Mouse (Mus musculus): ENCODE results near the gene 2410004B18Rik. TPM values are rescaled to one million over a fixed set of nuclear protein-coding genes. Genes with fewer than 3 reads are reported as not detected.

The 2410004B18Rik gene
- polyA plus RNA-seq, 1 experiment from 2014 or later, result 53.1 TPM

- Histone ChIP-seq H3K36me3 (replicated peaks) (no peaks in the 10 kb centered on the region), H3K27ac (replicated peaks) (no peak overlapping the region), H3K4me1 (no peaks in the 10 kb centered on the region), H3K9me3 (no peaks in the 10 kb centered on the region), H3K4me3 (no peak overlapping the region), H3K27me3 (replicated peaks; ENCODE audit: low read depth, poor library complexity, severe bottlenecking) (no peaks in the 10 kb centered on the region)
- no peak for DNase-seq (ENCODE audit: low spot score)
- 90% methylated on average over 5 of the region's 5 CpGs for WGBS
Measured at GRCm38 (mm10) chr3:145916374-145916773, 21.4 kb upstream of the 2410004B18Rik start.

- Histone ChIP-seq H3K4me3 (no peak overlapping the region), H3K27me3 (replicated peaks; ENCODE audit: low read depth, poor library complexity, severe bottlenecking) (no peaks in the 10 kb centered on the region), H3K36me3 (replicated peaks) (no peaks in the 10 kb centered on the region), H3K27ac (replicated peaks) (no peak overlapping the region), H3K4me1 (no peaks in the 10 kb centered on the region), H3K9me3 (no peaks in the 10 kb centered on the region)
- DNase-seq (ENCODE audit: low spot score), result no peak
- WGBS, result 89% methylated on average over 4 of the region's 4 CpGs
Measured at GRCm38 (mm10) chr3:145916826-145917225, 21.0 kb upstream of the 2410004B18Rik start.

GRCm38 (mm10) chr3:145922019-145922854 lies 15.6 kb upstream of the 2410004B18Rik start, which contains the start of gene Bcl10:
Bcl10 (plus strand) TSS chr3:145922804.
- H3K36me3 ChIP-seq (replicated peaks), result 0 out of 2 replicates have a peak, but pooled peaks cover under 1% of the 10 kb centered on the region
- H3K27ac ChIP-seq (replicated peaks), result peak within 1 kb of the TSS; percentile 94
- no peak for DNase-seq (ENCODE audit: low spot score)
- H3K27me3 ChIP-seq (replicated peaks; ENCODE audit: low read depth, poor library complexity, severe bottlenecking), result no peaks in the 10 kb centered on the region
- H3K4me1 ChIP-seq, result peaks cover 25% of the 10 kb centered on the region
- peak within 1 kb of the TSS; percentile 93 for H3K4me3 ChIP-seq
- no peaks in the 10 kb centered on the region for H3K9me3 ChIP-seq
- WGBS, result 29% methylated on average over 11 of the region's 11 CpGs

GRCm38 (mm10) chr3:145922971-145923370 lies 14.8 kb upstream of the 2410004B18Rik start:
- Histone ChIP-seq H3K9me3 (no peaks in the 10 kb centered on the region), H3K4me1 (peaks cover 25% of the 10 kb centered on the region), H3K36me3 (replicated peaks) (peaks cover 8% of the 10 kb centered on the region), H3K27ac (replicated peaks) (0 out of 2 replicates have a peak overlapping the region, but pooled peaks have one; percentile 94), H3K4me3 (no peak overlapping the region), H3K27me3 (replicated peaks; ENCODE audit: low read depth, poor library complexity, severe bottlenecking) (no peaks in the 10 kb centered on the region)
- WGBS, result 73% methylated on average over 3 of the region's 3 CpGs
- no peak for DNase-seq (ENCODE audit: low spot score)

GRCm38 (mm10) chr3:145923874-145924577 lies 13.8 kb upstream of the 2410004B18Rik start:
- Histone ChIP-seq H3K4me1 (peaks cover 29% of the 10 kb centered on the region), H3K9me3 (no peaks in the 10 kb centered on the region), H3K27me3 (replicated peaks; ENCODE audit: low read depth, poor library complexity, severe bottlenecking) (no peaks in the 10 kb centered on the region), H3K36me3 (replicated peaks) (peaks cover 10% of the 10 kb centered on the region), H3K27ac (replicated peaks) (peak overlapping the region; percentile 94), H3K4me3 (peak overlapping the region; percentile 93)
- DNase-seq (ENCODE audit: low spot score), result peak; percentile 99
- under 1% methylated on average over 58 of the region's 58 CpGs for WGBS

GRCm38 (mm10) chr3:145924649-145925337 lies 13.0 kb upstream of the 2410004B18Rik start:
- Histone ChIP-seq H3K27ac (replicated peaks) (peak overlapping the region; percentile 94), H3K4me3 (peak overlapping the region; percentile 93), H3K27me3 (replicated peaks; ENCODE audit: low read depth, poor library complexity, severe bottlenecking) (no peaks in the 10 kb centered on the region), H3K4me1 (peaks cover 36% of the 10 kb centered on the region), H3K9me3 (no peaks in the 10 kb centered on the region), H3K36me3 (replicated peaks) (peaks cover 10% of the 10 kb centered on the region)
- DNase-seq (ENCODE audit: low spot score), result no peak
- WGBS, result 4% methylated on average over 39 of the region's 39 CpGs

GRCm38 (mm10) chr3:145925506-145925905 lies 12.3 kb upstream of the 2410004B18Rik start:
- peak overlapping the region; percentile 93 for H3K4me3 ChIP-seq
- H3K27me3 ChIP-seq (replicated peaks; ENCODE audit: low read depth, poor library complexity, severe bottlenecking), result no peaks in the 10 kb centered on the region
- H3K9me3 ChIP-seq, result no peaks in the 10 kb centered on the region
- H3K36me3 ChIP-seq (replicated peaks), result peaks cover 11% of the 10 kb centered on the region
- no peak overlapping the region for H3K27ac ChIP-seq (replicated peaks)
- no peak for DNase-seq (ENCODE audit: low spot score)
- peaks cover 43% of the 10 kb centered on the region for H3K4me1 ChIP-seq
- whole genome bisulfite sequencing, result 73% methylated on average over 5 of the region's 5 CpGs

GRCm38 (mm10) chr3:145929525-145930400 lies 8.1 kb upstream of the 2410004B18Rik start:
- WGBS, result 39% methylated on average over 7 of the region's 7 CpGs
- H3K9me3 ChIP-seq, result no peaks in the 10 kb centered on the region
- peaks cover 51% of the 10 kb centered on the region for H3K36me3 ChIP-seq (replicated peaks)
- peaks cover 35% of the 10 kb centered on the region for H3K4me1 ChIP-seq
- no peak overlapping the region for H3K4me3 ChIP-seq
- no peaks in the 10 kb centered on the region for H3K27me3 ChIP-seq (replicated peaks; ENCODE audit: low read depth, poor library complexity, severe bottlenecking)
- peak; percentile 60 for DNase-seq (ENCODE audit: low spot score)
- H3K27ac ChIP-seq (replicated peaks), result no peak overlapping the region; the same call in 1 of the 2 replicates

GRCm38 (mm10) chr3:145933845-145934244 lies 4.0 kb upstream of the 2410004B18Rik start:
- Histone ChIP-seq H3K4me1 (peaks cover 29% of the 10 kb centered on the region), H3K9me3 (no peaks in the 10 kb centered on the region), H3K4me3 (no peak overlapping the region), H3K36me3 (replicated peaks) (peaks cover 41% of the 10 kb centered on the region), H3K27ac (replicated peaks) (no peak overlapping the region), H3K27me3 (replicated peaks; ENCODE audit: low read depth, poor library complexity, severe bottlenecking) (no peaks in the 10 kb centered on the region)
- 89% methylated on average over 9 of the region's 9 CpGs for WGBS
- no peak for DNase-seq (ENCODE audit: low spot score)

GRCm38 (mm10) chr3:145938405-145939349 lies 863 bp downstream of the 2410004B18Rik start:
- H3K27ac ChIP-seq (replicated peaks), result peak overlapping the region; percentile 87
- peak; percentile 50 for DNase-seq (ENCODE audit: low spot score)
- WGBS, result 21% methylated on average over 50 of the region's 50 CpGs

GRCm38 (mm10) chr3:145939402-145939801 lies 1.6 kb downstream of the 2410004B18Rik start:
- H3K4me3 ChIP-seq, result peak overlapping the region; percentile 90
- H3K9me3 ChIP-seq, result no peaks in the 10 kb centered on the region
- 88% methylated on average over 12 of the region's 12 CpGs for WGBS
- peaks cover 52% of the 10 kb centered on the region for H3K36me3 ChIP-seq (replicated peaks)
- no peaks in the 10 kb centered on the region for H3K27me3 ChIP-seq (replicated peaks; ENCODE audit: low read depth, poor library complexity, severe bottlenecking)
- no peak for DNase-seq (ENCODE audit: low spot score)
- H3K4me1 ChIP-seq, result peaks cover 22% of the 10 kb centered on the region
- H3K27ac ChIP-seq (replicated peaks), result no peak overlapping the region

More at GRCm38 (mm10) chr3:145938405-145939349, 863 bp downstream of the 2410004B18Rik start:
- H3K27me3 ChIP-seq (replicated peaks; ENCODE audit: low read depth, poor library complexity, severe bottlenecking), result no peaks in the 10 kb centered on the region
- peak overlapping the region; percentile 90 for H3K4me3 ChIP-seq
- H3K9me3 ChIP-seq, result no peaks in the 10 kb centered on the region
- peaks cover 22% of the 10 kb centered on the region for H3K4me1 ChIP-seq
- H3K36me3 ChIP-seq (replicated peaks), result peaks cover 50% of the 10 kb centered on the region

Data from embryonic facial prominence, embryonic 10.5 days (tissue).